Mouse (Mus musculus) ES-E14 (cell line): ENCODE data around the gene Gpr85. TPM values are rescaled to one million over a fixed set of nuclear protein-coding genes. Genes with fewer than 3 reads are reported as not detected.
A peak's percentile ranks its signal among the peaks of the same experiment; 100 is the strongest.

Experiments
- DNase-seq: peaks from one replicate; pipeline ENCODE4 v3.0.0-alpha.2; 2013; ENCODE audit warnings: low read depth, low spot score
- H3K27ac ChIP-seq: 2 replicates; pipeline ENCODE4 v1.5.1; 2012; ENCODE audit warnings: low read depth, mild to moderate bottlenecking, low read length, moderate library complexity, mixed read lengths; ENCODE audit not compliant: poor library complexity, insufficient read depth, severe bottlenecking
- H3K36me3 ChIP-seq: 2 replicates; pipeline ENCODE4 v1.6.1; 2012; ENCODE audit warnings: mild to moderate bottlenecking, low read length, moderate library complexity, mixed read lengths; ENCODE audit not compliant: control insufficient read depth, poor library complexity, insufficient read depth, severe bottlenecking
- H3K4me1 ChIP-seq, 2 experiments: fragments of 150-350 bp in 1 of 2; sonication (generic) in 1 of 2; 2 replicates each; pipeline ENCODE4 v1.6.1; 2012; ENCODE audit warnings: low read length in 2 of 2, mild to moderate bottlenecking in 1 of 2, mixed read lengths in 1 of 2; ENCODE audit not compliant: control insufficient read depth in 2 of 2, insufficient read depth in 2 of 2, poor library complexity in 1 of 2
- H3K4me3 ChIP-seq, 2 experiments: fragments of 150-350 bp in 1 of 2; sonication (generic) in 1 of 2; 2 replicates each; pipeline ENCODE4 v1.5.1; 2012; ENCODE audit warnings: low read length in 2 of 2, low read depth in 1 of 2, mild to moderate bottlenecking in 1 of 2, mixed read lengths in 1 of 2; ENCODE audit not compliant: insufficient read depth in 1 of 2, poor library complexity in 1 of 2, severe bottlenecking in 1 of 2
- H3K9ac ChIP-seq: 2 replicates; pipeline ENCODE4 v1.6.1; 2012; ENCODE audit warnings: low read depth, mild to moderate bottlenecking, low read length, mixed read lengths; ENCODE audit not compliant: poor library complexity, insufficient read depth, severe bottlenecking
- H3K9me3 ChIP-seq: fragments of 150-350 bp; sonication (generic); 2 replicates; pipeline ENCODE4 v1.6.1; 2012; ENCODE audit warnings: low read depth, mild to moderate bottlenecking, low read length; ENCODE audit not compliant: control insufficient read depth, insufficient read depth
- CHD2 ChIP-seq: IDR thresholded peaks from 2 replicates; pipeline ENCODE4 v1.6.1; 2014; ENCODE audit warnings: mild to moderate bottlenecking, low read depth, low read length, inconsistent platforms
- HCFC1 ChIP-seq: IDR thresholded peaks from 2 replicates; pipeline ENCODE4 v1.6.1; 2012; ENCODE audit warnings: low read length, inconsistent platforms, borderline replicate concordance; ENCODE audit not compliant: insufficient read depth
- MAFK ChIP-seq: IDR thresholded peaks from 2 replicates; pipeline ENCODE4 v1.6.1; 2014; ENCODE audit warnings: mild to moderate bottlenecking, low read depth, low read length, inconsistent platforms; ENCODE audit not compliant: insufficient read depth
- ZC3H11A ChIP-seq: IDR thresholded peaks from 2 replicates; pipeline ENCODE4 v1.6.1; 2012; ENCODE audit warnings: low read depth, mild to moderate bottlenecking, inconsistent platforms, low read length, borderline replicate concordance
- ZNF384 ChIP-seq: IDR thresholded peaks from 2 replicates; pipeline ENCODE4 v1.6.1; 2012; ENCODE audit warnings: low read depth, low read length, inconsistent platforms
- in situ Hi-C, 2 experiments: fragments of 600-800 bp; cut with MboI; formaldehyde crosslinking; loops; one replicate each; pipeline ENCODE4 v1.15.1; 2025; ENCODE audit warnings: low sequenced_read_pairs in 2 of 2, inconsistent platforms in 1 of 2; ENCODE audit not compliant: unreplicated experiment in 2 of 2
- total RNA-seq: library from RNA; depleted of rRNA; stranded (reverse); fragments of 300-350 nt; gene quantifications from 2 replicates; pipeline ENCODE4 v1.2.3, GENCODE M21; 2012

The Gpr85 gene
- total RNA-seq, 1 experiment: 1.0 TPM

DNA sequence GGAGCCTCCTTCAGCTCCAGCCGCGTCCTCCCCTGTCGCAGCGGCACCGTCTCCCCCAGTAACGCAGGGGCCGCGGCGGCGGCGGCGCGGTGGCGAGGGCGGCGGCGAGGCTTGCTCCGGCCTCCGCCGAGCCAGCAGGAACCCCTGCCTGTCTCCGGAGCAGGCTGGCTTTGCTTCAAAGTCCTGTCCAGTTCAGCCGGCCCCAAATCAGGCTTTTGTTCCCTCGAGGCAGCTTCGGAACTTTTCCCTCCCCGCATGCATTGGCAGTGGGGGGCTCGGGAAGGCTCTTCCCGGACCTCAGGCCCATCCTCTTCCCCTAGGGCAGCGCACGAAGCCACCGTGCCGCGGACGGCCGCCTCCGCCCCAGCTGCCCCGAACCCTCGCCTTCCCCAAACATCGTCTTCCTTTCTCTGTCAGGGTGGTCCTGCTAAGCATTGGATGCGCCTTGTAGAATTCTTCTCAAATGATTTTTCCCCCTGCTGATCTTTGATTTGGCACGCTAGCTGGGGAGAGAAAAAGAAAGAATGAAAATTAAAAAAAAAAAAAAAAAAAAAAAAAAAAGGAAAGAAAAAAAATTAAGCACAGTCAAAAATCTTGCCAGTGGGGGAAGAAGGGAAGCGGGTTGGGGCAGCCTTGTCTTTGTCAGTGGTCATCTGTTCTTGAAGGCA, 931 bp downstream of the Gpr85 start:
- Histone ChIP-seq H3K9ac (peak overlapping the region; percentile 71), H3K9me3 (no peaks in the 10 kb centered on the region), H3K27ac (no peak overlapping the region), H3K4me1 (peaks cover 0 to 2% of the 10 kb centered on the region in 2 experiments; a peak in 1 of 4 replicates), H3K4me3 (peak overlapping the region; percentile 69 to 73), H3K36me3 (no peaks in the 10 kb centered on the region)
- peak; percentile 28 for DNase-seq
- in situ Hi-C loops: no loop called here
- peak; percentile 74 for TF ChIP-seq ZNF384
- TF ChIP-seq ZC3H11A: no peak

DNA sequence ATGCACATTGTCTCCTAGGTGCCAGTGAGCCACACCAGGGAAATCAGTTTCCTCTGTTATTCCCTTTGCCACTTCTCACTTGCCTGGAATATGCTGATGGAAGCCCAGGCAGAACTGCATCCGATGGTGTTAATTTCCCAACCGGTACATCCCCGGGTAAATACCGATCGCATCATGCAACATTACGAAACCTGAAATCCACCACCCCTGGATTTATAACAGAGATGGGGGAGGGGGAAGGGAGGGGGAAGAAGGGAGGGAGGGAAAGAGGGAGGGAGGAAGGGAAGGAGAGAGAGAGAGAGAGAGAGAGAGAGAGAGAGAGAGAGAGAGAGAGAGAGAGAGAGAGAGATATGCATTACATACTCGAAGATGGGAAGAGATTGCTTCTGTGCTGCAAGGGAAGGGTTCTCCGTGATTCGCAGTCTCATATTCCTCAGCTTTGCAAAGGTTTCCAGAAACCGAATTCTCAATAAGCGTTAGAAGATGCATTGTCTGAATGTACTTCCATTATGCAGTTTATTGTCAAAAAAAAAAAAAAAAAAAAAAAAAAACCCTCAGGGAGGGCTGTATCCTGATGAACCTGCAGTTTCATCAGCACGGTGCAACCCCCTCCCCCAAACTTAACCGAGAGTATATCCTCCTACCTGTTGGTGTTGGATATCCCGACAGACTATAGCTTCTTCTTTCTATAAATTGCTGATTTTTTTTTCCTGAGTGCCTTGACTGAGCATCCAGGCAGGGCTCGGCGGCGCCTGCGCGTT, 1.6 kb downstream of the Gpr85 start:
- Histone ChIP-seq H3K9me3 (no peaks in the 10 kb centered on the region), H3K4me1 (peaks cover 0 to 2% of the 10 kb centered on the region in 2 experiments; a peak in 1 of 4 replicates), H3K4me3 (peak overlapping the region; percentile 69 to 73), H3K36me3 (no peaks in the 10 kb centered on the region), H3K27ac (no peak overlapping the region), H3K9ac (peak overlapping the region; percentile 71)
- in situ Hi-C loops: no loop called here
- DNase-seq: no peak
- TF ChIP-seq HCFC1: no peak
- TF ChIP-seq ZNF384: no peak
- no peak for TF ChIP-seq CHD2
- TF ChIP-seq ZC3H11A: no peak
- TF ChIP-seq MAFK: no peak

DNA sequence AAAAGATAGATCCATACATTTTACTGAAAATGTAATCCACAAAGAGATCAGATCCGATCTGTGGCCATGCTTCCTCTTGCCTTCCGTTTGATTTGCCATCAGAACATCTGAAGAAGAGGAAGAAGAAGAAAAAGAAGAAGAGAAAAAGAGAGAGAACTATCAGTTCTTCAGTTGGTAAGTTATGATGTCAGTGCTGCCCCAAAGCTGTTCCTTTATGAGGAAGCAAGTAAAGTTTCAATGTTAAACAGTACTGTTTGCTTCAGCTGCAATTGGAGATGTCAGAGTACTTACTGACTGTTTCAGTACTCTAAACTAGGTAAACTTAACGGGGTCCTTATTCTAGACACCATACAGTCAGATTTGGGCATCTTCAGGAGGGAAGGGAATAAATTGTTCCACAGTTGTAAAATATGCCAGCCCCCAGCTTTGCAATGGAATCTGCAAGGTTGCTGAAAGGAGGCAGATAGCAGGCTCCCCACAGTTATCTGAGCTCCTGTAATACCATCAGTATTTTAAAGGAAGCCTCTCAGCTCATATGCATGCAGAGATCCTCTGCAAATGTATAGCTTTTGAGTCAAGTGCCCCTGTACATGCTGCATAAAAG, 2.7 kb downstream of the Gpr85 start:
- no peaks in the 10 kb centered on the region for H3K9me3 ChIP-seq
- TF ChIP-seq HCFC1 (no peak), MAFK (no peak)
- peaks cover 0 to 2% of the 10 kb centered on the region in 2 experiments; a peak in 1 of 4 replicates for H3K4me1 ChIP-seq
- H3K9ac ChIP-seq: no peak overlapping the region
- DNase-seq: no peak
- no peak overlapping the region for H3K27ac ChIP-seq
- H3K36me3 ChIP-seq: no peaks in the 10 kb centered on the region
- H3K4me3 ChIP-seq: no peak overlapping the region
- in situ Hi-C loops: no loop called here

GRCm38 (mm10) chr6:13835720-13836665, 3.7 kb downstream of the Gpr85 start:
- Histone ChIP-seq H3K9me3 (no peaks in the 10 kb centered on the region), H3K4me1 (peaks cover 0 to 2% of the 10 kb centered on the region in 2 experiments; a peak in 1 of 4 replicates), H3K4me3 (no peak overlapping the region), H3K27ac (no peak overlapping the region), H3K9ac (no peak overlapping the region), H3K36me3 (no peaks in the 10 kb centered on the region)
- in situ Hi-C loops: no loop called here
- no peak for TF ChIP-seq CHD2
- TF ChIP-seq MAFK: no peak
- no peak for TF ChIP-seq ZNF384
- TF ChIP-seq ZC3H11A: no peak
- no peak for TF ChIP-seq HCFC1
- DNase-seq: no peak
